Mouse (Mus musculus) mouse embryonic stem cell (cell line): Measurements from ENCODE around the gene Ppa2.

Experiments
- in situ Hi-C, 2 experiments: fragments of 300-500 bp; cut with MboI; formaldehyde crosslinking; loops; 1 replicate in 1 of 2; 3 replicates in 1 of 2; pipeline ENCODE4 v1.14.3; 2019 to 2020; ENCODE audit warnings: low sequenced_read_pairs in 2 of 2, low pct_unique_long_range_greater_than_20kb in 1 of 2, mixed read lengths in 1 of 2; ENCODE audit not compliant: unreplicated experiment in 1 of 2

Ppa2 gene

GRCm38 (mm10) chr3:133325135-133325534, 15.2 kb downstream of the Ppa2 start:
- in situ Hi-C loops, result loop anchor here (25.0 kb wide), 1 partner anchor 237 kb away; no protein-coding TSS in a partner anchor

GRCm38 (mm10) chr3:133328551-133328950, 18.6 kb downstream of the Ppa2 start:
- in situ Hi-C loops, result loop anchor here (25.0 kb wide), 1 partner anchor 234 kb away; no protein-coding TSS in a partner anchor

- in situ Hi-C loops, result loop anchor here (25.0 kb wide), 1 partner anchor 233 kb away; no protein-coding TSS in a partner anchor
Observed at GRCm38 (mm10) chr3:133329406-133329805, 19.5 kb downstream of the Ppa2 start.

- in situ Hi-C loops, result loop anchor here (25.0 kb wide), 1 partner anchor 231 kb away; no protein-coding TSS in a partner anchor
Observed at GRCm38 (mm10) chr3:133331184-133331866, 21.4 kb downstream of the Ppa2 start.

- in situ Hi-C loops, result loop anchor here (25.0 kb wide), 1 partner anchor 230 kb away; no protein-coding TSS in a partner anchor
Observed at GRCm38 (mm10) chr3:133332280-133332679, 22.4 kb downstream of the Ppa2 start.

GRCm38 (mm10) chr3:133333267-133334170, 23.6 kb downstream of the Ppa2 start:
- in situ Hi-C loops, result loop anchor here (25.0 kb wide), 1 partner anchor 229 kb away; no protein-coding TSS in a partner anchor

GRCm38 (mm10) chr3:133334691-133335090, 24.8 kb downstream of the Ppa2 start:
- in situ Hi-C loops, result loop anchor here (25.0 kb wide), 1 partner anchor 228 kb away; no protein-coding TSS in a partner anchor

- in situ Hi-C loops, result loop anchor here (25.0 kb wide), 1 partner anchor 227 kb away; no protein-coding TSS in a partner anchor
Observed at GRCm38 (mm10) chr3:133335166-133335565, 25.3 kb downstream of the Ppa2 start.

GRCm38 (mm10) chr3:133336400-133336799, 26.5 kb downstream of the Ppa2 start:
- in situ Hi-C loops, result loop anchor here (25.0 kb wide), 1 partner anchor 226 kb away; no protein-coding TSS in a partner anchor

GRCm38 (mm10) chr3:133338851-133339356, 29.0 kb downstream of the Ppa2 start:
- in situ Hi-C loops, result loop anchor here (25.0 kb wide), 1 partner anchor 223 kb away; no protein-coding TSS in a partner anchor

GRCm38 (mm10) chr3:133339411-133339823, 29.5 kb downstream of the Ppa2 start:
- in situ Hi-C loops, result loop anchor here (25.0 kb wide), 1 partner anchor 223 kb away; no protein-coding TSS in a partner anchor

GRCm38 (mm10) chr3:133341106-133341505, 31.2 kb downstream of the Ppa2 start:
- in situ Hi-C loops, result loop anchor here (25.0 kb wide), 1 partner anchor 221 kb away; no protein-coding TSS in a partner anchor

GRCm38 (mm10) chr3:133347535-133347934, 37.6 kb downstream of the Ppa2 start:
- in situ Hi-C loops, result loop anchor here (25.0 kb wide), 1 partner anchor 215 kb away; no protein-coding TSS in a partner anchor

GRCm38 (mm10) chr3:133348847-133349246, 38.9 kb downstream of the Ppa2 start:
- in situ Hi-C loops, result loop anchor here (25.0 kb wide), 1 partner anchor 213 kb away; no protein-coding TSS in a partner anchor

- in situ Hi-C loops, result no loop called here
Observed at GRCm38 (mm10) chr3:133357426-133357974, 47.6 kb downstream of the Ppa2 start.

- in situ Hi-C loops, result no loop called here
Observed at GRCm38 (mm10) chr3:133357977-133358376, 48.1 kb downstream of the Ppa2 start.

- in situ Hi-C loops, result no loop called here
Observed at GRCm38 (mm10) chr3:133361406-133361805, 51.5 kb downstream of the Ppa2 start.

- in situ Hi-C loops, result no loop called here
Observed at GRCm38 (mm10) chr3:133364138-133364537, 54.2 kb downstream of the Ppa2 start.
